Mouse (Mus musculus) kidney, postnatal 0 days (tissue): ENCODE results near the gene Pxdn. TPM values are rescaled to one million over a fixed set of nuclear protein-coding genes. Genes with fewer than 3 reads are reported as not detected.

ENCODE experiments used
- ATAC-seq: fragments of 200-750 bp; cut with Nextera tagmentation; replicated peaks from 2 replicates; pipeline ENCODE4 v1.8.0; 2017; ENCODE audit warnings: low read depth, moderate number of reproducible peaks, moderate TSS enrichment, moderate library complexity; ENCODE audit not compliant: low FRiP score
- DNase-seq: peaks from one replicate; pipeline ENCODE4 v3.0.0-alpha.2; 2016; ENCODE audit warnings: low spot score
- H3K27ac ChIP-seq: fragments of 300-500 bp; sonication (generic); 2 replicates; pipeline ENCODE4 v1.5.1; 2014; ENCODE audit warnings: mild to moderate bottlenecking
- H3K27me3 ChIP-seq: fragments of 300-500 bp; sonication (generic); 2 replicates; pipeline ENCODE4 v1.6.1; 2014; ENCODE audit warnings: low read length, mixed read lengths; ENCODE audit not compliant: insufficient read depth
- H3K36me3 ChIP-seq: fragments of 300-500 bp; sonication (generic); 2 replicates; pipeline ENCODE4 v1.6.1; 2014; ENCODE audit warnings: low read length, mixed read lengths; ENCODE audit not compliant: insufficient read depth
- H3K4me1 ChIP-seq: fragments of 300-500 bp; sonication (generic); replicated peaks from 2 replicates; pipeline ENCODE4 v1.6.1; 2014; ENCODE audit warnings: antibody characterized with exemption, low read length, mixed read lengths; ENCODE audit not compliant: insufficient read depth
- H3K4me2 ChIP-seq: fragments of 300-500 bp; sonication (generic); 2 replicates; pipeline ENCODE4 v1.6.1; 2014; ENCODE audit warnings: mild to moderate bottlenecking, low read length, moderate library complexity, mixed read lengths
- H3K4me3 ChIP-seq: fragments of 300-500 bp; sonication (generic); replicated peaks from 2 replicates; pipeline ENCODE4 v1.5.1; 2014; ENCODE audit warnings: low read depth, low read length
- H3K9ac ChIP-seq: fragments of 300-500 bp; sonication (generic); 2 replicates; pipeline ENCODE4 v1.6.1; 2014; ENCODE audit warnings: low read depth, low read length
- H3K9me3 ChIP-seq: fragments of 300-500 bp; sonication (generic); replicated peaks from 2 replicates; pipeline ENCODE4 v1.6.1; 2016; ENCODE audit warnings: low read length, inconsistent platforms, mixed read lengths
- CTCF ChIP-seq: IDR thresholded peaks from 2 replicates; pipeline ENCODE4 v1.5.1; 2016; ENCODE audit warnings: antibody characterized with exemption, low read depth, mild to moderate bottlenecking, moderate library complexity
- WGBS: fragments of 180-500 bp; shearing (Covaris S2); extraction: QIAGEN DNeasy Blood & Tissue Kit; methylation state at CpG from one replicate; pipeline ENCODE4 v1.1.7; 2014; 5-methylcytosine and 5-hydroxymethylcytosine counted together
- polyA plus RNA-seq: library from polyadenylated mRNA; unstranded; fragments of >200 nt; fragmentation: Nextera tagmentation; extraction: Ambion mirVana; gene quantifications from 2 replicates; pipeline ENCODE4 v1.2.1, GENCODE M21; 2015

Pxdn gene
- polyA plus RNA-seq, result 49.9 and 56.4 TPM in 2 replicates

- Histone ChIP-seq H3K4me2 (peak within 1 kb of the TSS; percentile 54), H3K36me3 (no peaks in the 10 kb centered on the region), H3K9me3 (no peaks in the 10 kb centered on the region), H3K27ac (peak within 1 kb of the TSS; percentile 66), H3K27me3 (no peaks in the 10 kb centered on the region), H3K4me1 (peaks cover 3% of the 10 kb centered on the region; the same call in 1 of the 2 replicates), H3K4me3 (peak within 1 kb of the TSS; percentile 50), H3K9ac (peak within 1 kb of the TSS; percentile 65)
- WGBS, result 48% methylated on average over 8 of the region's 8 CpGs
- DNase-seq (no peak), ATAC-seq (no peak)
- no peak for TF ChIP-seq CTCF
Observed at GRCm38 (mm10) chr12:29937308-29937707, at the start of gene Pxdn. Gene Pxdn, plus strand, starts transcription at chr12:29937608.

GRCm38 (mm10) chr12:29894669-29895068 is 42.7 kb upstream of the Pxdn start:
- H3K9me3 ChIP-seq, result no peaks in the 10 kb centered on the region
- WGBS, result 20% methylated on average over 3 of the region's 3 CpGs
- no peak overlapping the region for H3K27ac ChIP-seq
- no peak overlapping the region for H3K4me3 ChIP-seq
- no peaks in the 10 kb centered on the region for H3K27me3 ChIP-seq
- no peaks in the 10 kb centered on the region for H3K4me1 ChIP-seq
- ATAC-seq, result no peak
- TF ChIP-seq CTCF, result peak; percentile 74
- DNase-seq, result peak; percentile 45
- no peaks in the 10 kb centered on the region for H3K36me3 ChIP-seq
- H3K9ac ChIP-seq, result no peak overlapping the region
- no peak overlapping the region for H3K4me2 ChIP-seq

GRCm38 (mm10) chr12:29897533-29898085 is 39.8 kb upstream of the Pxdn start:
- no peak for TF ChIP-seq CTCF
- Histone ChIP-seq H3K9me3 (no peaks in the 10 kb centered on the region), H3K9ac (no peak overlapping the region), H3K4me3 (no peak overlapping the region), H3K4me2 (no peak overlapping the region), H3K27ac (no peak overlapping the region), H3K36me3 (no peaks in the 10 kb centered on the region), H3K27me3 (no peaks in the 10 kb centered on the region), H3K4me1 (no peaks in the 10 kb centered on the region)
- 73% methylated on average over 3 of the region's 3 CpGs for WGBS
- DNase-seq, result no peak
- no peak for ATAC-seq

GRCm38 (mm10) chr12:29904101-29904874 is 33.1 kb upstream of the Pxdn start:
- no peak for TF ChIP-seq CTCF

GRCm38 (mm10) chr12:29907056-29907455 is 30.4 kb upstream of the Pxdn start:
- ATAC-seq, result peak; percentile 74; the same call in 1 of the 2 replicates
- no peak overlapping the region for H3K9ac ChIP-seq
- no peak overlapping the region for H3K4me2 ChIP-seq
- WGBS, result 29% methylated on average over 2 of the region's 2 CpGs
- no peak overlapping the region for H3K4me3 ChIP-seq
- H3K27ac ChIP-seq, result no peak overlapping the region
- no peaks in the 10 kb centered on the region for H3K4me1 ChIP-seq
- TF ChIP-seq CTCF, result peak; percentile 88
- H3K27me3 ChIP-seq, result no peaks in the 10 kb centered on the region
- peak; percentile 92 for DNase-seq
- H3K36me3 ChIP-seq, result no peaks in the 10 kb centered on the region
- H3K9me3 ChIP-seq, result no peaks in the 10 kb centered on the region

More at GRCm38 (mm10) chr12:29904101-29904874, 33.1 kb upstream of the Pxdn start:
- H3K36me3 ChIP-seq, result no peaks in the 10 kb centered on the region
- no peaks in the 10 kb centered on the region for H3K4me1 ChIP-seq
- no peak for DNase-seq
- no peaks in the 10 kb centered on the region for H3K9me3 ChIP-seq
- H3K4me3 ChIP-seq, result no peak overlapping the region
- no peak overlapping the region for H3K27ac ChIP-seq
- no peak for ATAC-seq
- no peak overlapping the region for H3K9ac ChIP-seq
- WGBS, result 62% methylated on average over 4 of the region's 4 CpGs
- no peaks in the 10 kb centered on the region for H3K27me3 ChIP-seq
- H3K4me2 ChIP-seq, result no peak overlapping the region

- no peak for DNase-seq
- H3K36me3 ChIP-seq, result no peaks in the 10 kb centered on the region
- H3K27me3 ChIP-seq, result no peaks in the 10 kb centered on the region
- WGBS, result 85% methylated on average over 3 of the region's 3 CpGs
- H3K4me1 ChIP-seq, result no peaks in the 10 kb centered on the region
- H3K4me2 ChIP-seq, result no peak overlapping the region
- no peak overlapping the region for H3K4me3 ChIP-seq
- no peaks in the 10 kb centered on the region for H3K9me3 ChIP-seq
- no peak overlapping the region for H3K27ac ChIP-seq
- TF ChIP-seq CTCF, result no peak
- no peak overlapping the region for H3K9ac ChIP-seq
- ATAC-seq, result no peak
Observed at GRCm38 (mm10) chr12:29916139-29916538, 21.3 kb upstream of the Pxdn start.
